ENCODE assay signal across 13 mouse cellular contexts in genomic region chr13:93582526-93582925, GRCm38 (mm10). TPM values are rescaled to one million over a fixed set of nuclear protein-coding genes. Genes with fewer than 3 reads are reported as not detected.
"Had no signal": no experiment of that assay in that cellular context is flagged by ENCODE, and none has a peak within 500 bp of the region (broad histone marks: within the 10 kb centered on the region; RNA-seq: fewer than 3 reads in every experiment).

No protein-coding gene starts in this region.

RNA-seq across cellular contexts. Expression of gene Bhmt, which starts 55.2 kb away (rescaled TPM):
- total RNA-seq: gastrocnemius, postnatal 36 days; heart, adult 18-20 months; heart, adult 8-10 months; heart, postnatal 10 days; heart, postnatal 25 days; layer of hippocampus, adult 2 months; layer of hippocampus, postnatal 10 days; layer of hippocampus, postnatal 25 days; left cerebral cortex, adult 2 months; left cerebral cortex, postnatal 36 days had no signal
- polyA plus RNA-seq: heart, embryonic 14.5 days; heart, embryonic 16.5 days; limb, embryonic 13.5 days had no signal
